Mouse (Mus musculus): Measurements from ENCODE around the gene Higd1c.
"Not testable (repeated sequence)": the region's sequence is repeated elsewhere in the genome, so short reads cannot be mapped to it uniquely, and the experiment has no call there.

Higd1c gene

GRCm38 (mm10) chr15:100364242-100364641, at the start of gene Higd1c:
TSS of gene Higd1c (plus strand) at chr15:100364542.
- no peak for DNase-seq (ENCODE audit: low spot score)

- not testable (repeated sequence) for DNase-seq (ENCODE audit: low spot score)
Measured at GRCm38 (mm10) chr15:100318014-100318671, 46.2 kb upstream of the Higd1c start.

- no peak for DNase-seq (ENCODE audit: low spot score)
Measured at GRCm38 (mm10) chr15:100319884-100320283, 44.5 kb upstream of the Higd1c start.

GRCm38 (mm10) chr15:100320295-100320905, 43.9 kb upstream of the Higd1c start:
- DNase-seq (ENCODE audit: low spot score): peak; percentile 14

GRCm38 (mm10) chr15:100321134-100321533, 43.2 kb upstream of the Higd1c start:
- DNase-seq (ENCODE audit: low spot score): peak; percentile 50

- no peak for DNase-seq (ENCODE audit: low spot score)
Measured at GRCm38 (mm10) chr15:100324021-100324591, 40.2 kb upstream of the Higd1c start.

- no peak for DNase-seq (ENCODE audit: low spot score)
Measured at GRCm38 (mm10) chr15:100325235-100325634, 39.1 kb upstream of the Higd1c start.

- DNase-seq (ENCODE audit: low spot score): not testable (repeated sequence)
Measured at GRCm38 (mm10) chr15:100328089-100328488, 36.3 kb upstream of the Higd1c start.

GRCm38 (mm10) chr15:100329336-100329735, 35.0 kb upstream of the Higd1c start:
- DNase-seq (ENCODE audit: low spot score): not testable (repeated sequence)

- DNase-seq (ENCODE audit: low spot score): no peak
Measured at GRCm38 (mm10) chr15:100330739-100331138, 33.6 kb upstream of the Higd1c start.

- not testable (repeated sequence) for DNase-seq (ENCODE audit: low spot score)
Measured at GRCm38 (mm10) chr15:100332077-100332961, 32.0 kb upstream of the Higd1c start.

- no peak for DNase-seq (ENCODE audit: low spot score)
Measured at GRCm38 (mm10) chr15:100334629-100335028, 29.7 kb upstream of the Higd1c start, which contains the start of gene Mettl7a3. TSS of gene Mettl7a3 (plus strand) at chr15:100334929.

- not testable (repeated sequence) for DNase-seq (ENCODE audit: low spot score)
Measured at GRCm38 (mm10) chr15:100337328-100337727, 27.0 kb upstream of the Higd1c start.

GRCm38 (mm10) chr15:100337847-100338246, 26.5 kb upstream of the Higd1c start:
- not testable (repeated sequence) for DNase-seq (ENCODE audit: low spot score)

GRCm38 (mm10) chr15:100341314-100341980, 22.9 kb upstream of the Higd1c start:
- not testable (repeated sequence) for DNase-seq (ENCODE audit: low spot score)

GRCm38 (mm10) chr15:100345484-100345883, 18.9 kb upstream of the Higd1c start:
- no peak for DNase-seq (ENCODE audit: low spot score)

GRCm38 (mm10) chr15:100346761-100347160, 17.6 kb upstream of the Higd1c start:
- DNase-seq (ENCODE audit: low spot score): no peak

GRCm38 (mm10) chr15:100349496-100349895, 14.8 kb upstream of the Higd1c start:
- DNase-seq (ENCODE audit: low spot score): no peak

GRCm38 (mm10) chr15:100351501-100352060, 12.8 kb upstream of the Higd1c start:
- DNase-seq (ENCODE audit: low spot score): no peak

GRCm38 (mm10) chr15:100352711-100353250, 11.6 kb upstream of the Higd1c start, which contains the start of the genes Methig1 and Mettl7a2:
TSS of gene Methig1 (plus strand) at chr15:100353149.
TSS of gene Mettl7a2 (plus strand) at chr15:100353200.
- DNase-seq (ENCODE audit: low spot score): no peak

GRCm38 (mm10) chr15:100353399-100353798, 10.9 kb upstream of the Higd1c start:
- not testable (repeated sequence) for DNase-seq (ENCODE audit: low spot score)

All from ovary, adult 18-20 months (tissue).